Mouse (Mus musculus) megakaryocyte-erythroid progenitor cell, adult 5 weeks (primary cell): ENCODE results near the gene Cdk8. TPM values are rescaled to one million over a fixed set of nuclear protein-coding genes. Genes with fewer than 3 reads are reported as not detected.

Source experiments
- polyA plus RNA-seq: library from polyadenylated mRNA; stranded (reverse); fragments of >175 nt; gene quantifications from 2 replicates; pipeline ENCODE4 v1.2.3, GENCODE M21; 2012

Gene Cdk8
- 19.2 and 20.2 TPM in 2 replicates for polyA plus RNA-seq

DNA sequence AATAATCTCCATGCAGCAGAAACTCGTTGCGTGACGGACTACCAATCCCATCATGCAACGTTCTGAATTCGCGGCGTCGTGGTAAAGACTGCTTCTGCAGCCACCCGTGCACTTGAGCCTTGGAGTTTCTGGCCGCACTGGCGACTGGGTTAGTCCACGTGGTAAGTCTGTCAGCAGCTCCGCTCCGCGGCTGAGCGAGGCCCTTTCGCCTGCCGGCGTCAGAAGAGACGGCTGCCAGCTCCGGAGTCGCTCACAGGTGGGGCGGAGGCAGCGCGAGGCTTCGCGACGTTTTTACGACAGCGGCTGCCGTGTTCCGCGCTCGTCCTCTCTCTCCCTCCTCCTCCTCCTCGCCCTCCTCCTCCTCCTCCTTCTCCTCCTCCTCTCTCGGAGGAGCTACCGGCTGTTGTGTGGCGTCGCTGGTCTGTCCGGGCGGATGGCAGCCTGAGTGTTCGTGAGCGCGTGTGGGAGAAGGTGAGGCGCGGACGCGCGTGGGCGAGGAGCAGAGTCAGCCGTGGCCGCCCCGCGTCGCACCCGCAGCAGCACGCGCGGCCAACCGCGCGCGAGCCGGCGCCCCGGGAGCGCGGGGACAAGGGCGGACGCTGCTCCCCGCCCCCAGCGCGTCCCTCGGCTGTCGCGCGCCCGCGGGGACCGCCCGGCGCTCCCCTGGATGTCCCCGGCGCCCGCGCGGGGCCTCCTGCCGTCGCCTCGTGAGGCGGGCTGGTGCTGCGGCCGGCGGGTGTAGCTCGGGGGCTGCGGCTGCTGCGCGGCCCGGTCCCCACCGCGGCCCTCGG is at the start of gene Cdk8:
Gene Cdk8, plus strand, starts transcription at position 367 of the 791 bp plus-strand sequence.

DNA sequence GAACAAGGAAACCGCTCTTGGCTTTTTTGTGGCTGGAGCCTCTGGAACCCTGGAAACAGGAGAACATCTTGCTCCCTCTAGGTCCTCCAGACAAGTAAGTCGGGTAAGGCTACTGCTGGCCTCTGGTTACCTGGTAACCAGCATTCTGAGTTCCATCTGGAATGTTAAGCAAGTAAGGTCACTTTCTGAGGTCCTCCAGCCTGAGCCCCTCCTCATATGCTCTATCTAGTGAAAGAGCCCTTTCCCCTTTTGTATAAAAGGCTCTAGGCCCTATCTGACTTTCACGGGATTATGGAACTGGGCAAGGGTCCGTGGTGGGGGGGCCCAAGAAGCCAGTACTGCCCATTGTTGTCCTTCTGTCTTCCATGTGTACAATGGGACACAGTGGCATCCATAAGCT is 45.8 kb upstream of the Cdk8 start, which contains the start of gene 1700001J03Rik:
Gene 1700001J03Rik, minus strand, starts transcription at position 101 of the 400 bp plus-strand sequence.

DNA sequence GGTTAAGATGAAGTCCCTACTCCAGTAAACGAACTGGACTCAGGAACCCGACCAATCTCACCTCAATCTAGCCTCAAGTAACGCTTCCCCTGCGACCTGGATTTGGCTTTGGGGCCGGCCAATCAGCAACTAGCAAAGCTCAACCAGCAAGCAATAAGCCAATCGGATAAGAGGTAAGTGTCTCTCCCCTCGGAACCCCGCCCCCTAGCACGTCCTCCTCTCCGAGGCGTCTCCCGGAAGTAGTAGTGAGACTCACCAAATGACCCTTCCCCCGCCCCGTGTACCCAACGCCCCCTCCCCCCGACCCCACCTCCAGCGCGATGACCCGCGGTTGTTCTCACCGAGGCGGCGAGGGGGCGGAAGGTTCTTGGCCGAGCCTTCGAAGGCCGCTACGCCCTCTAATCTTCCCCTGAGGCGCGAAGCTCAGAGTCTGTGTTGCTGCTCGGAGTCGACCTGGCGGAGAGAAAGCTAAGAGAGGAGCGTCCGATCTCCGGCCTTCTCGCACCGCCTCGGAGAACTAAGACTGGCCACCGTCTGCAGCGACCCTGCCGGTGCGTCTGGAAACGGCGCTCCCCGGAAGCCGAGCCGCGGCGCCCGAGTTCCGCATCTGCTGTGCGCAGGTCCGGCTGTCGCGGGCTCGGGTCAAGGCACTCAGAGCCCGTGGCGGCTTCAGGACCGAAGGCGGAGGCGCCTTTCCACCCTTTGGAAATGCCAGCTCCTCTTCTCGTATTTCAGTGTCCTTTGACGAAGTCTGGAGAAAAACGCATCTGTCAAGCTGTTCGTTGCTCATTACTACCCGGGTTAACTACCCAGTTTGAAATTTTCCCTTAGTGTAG is 9.9 kb upstream of the Cdk8 start, which contains the start of gene Rnf6:
Gene Rnf6, minus strand, starts transcription at position 677 of the 836 bp plus-strand sequence.

Other genes starting within 250 kb of the Cdk8 start
- not detected in 2 replicates for gene Cyp3a25, start 221.6 kb upstream of the Cdk8 start, polyA plus RNA-seq
- gene Cyp3a59, start 152.0 kb upstream of the Cdk8 start, polyA plus RNA-seq = not detected in 2 replicates
- not detected in 2 replicates for gene Gm5565, start 70.7 kb upstream of the Cdk8 start, polyA plus RNA-seq
- not detected in 2 replicates for gene Gm6309, start 60.5 kb upstream of the Cdk8 start, polyA plus RNA-seq
- not detected in 2 replicates for gene 1700001J03Rik, start 45.9 kb upstream of the Cdk8 start, polyA plus RNA-seq
- 14.8 and 15.9 TPM in 2 replicates for gene Rnf6, start 9.7 kb upstream of the Cdk8 start, polyA plus RNA-seq
- 0.01 and 0.02 TPM in 2 replicates for gene Wasf3, start 153.8 kb downstream of the Cdk8 start, polyA plus RNA-seq